ENCODE assay signal across 17 mouse cellular contexts in genomic region chr5:75045371-75045770, GRCm38 (mm10). TPM values are rescaled to one million over a fixed set of nuclear protein-coding genes. Genes with fewer than 3 reads are reported as not detected.
DNase-seq lines count a peak whose midpoint lies in the region; ATAC-seq and TF ChIP-seq lines count a peak whose summit lies in the region.
"Had no signal": no experiment of that assay in that cellular context is flagged by ENCODE, and none has a peak within 500 bp of the region (broad histone marks: within the 10 kb centered on the region; RNA-seq: fewer than 3 reads in every experiment).

No protein-coding gene starts in this region.

- H3K27me3 ChIP-seq in liver, adult 2 months (ENCODE audit: control insufficient read depth, insufficient read depth, low read length) = no peaks in the 10 kb centered on the region
- H3K27me3 ChIP-seq: intestine, embryonic 15.5 days; limb, embryonic 13.5 days; Patski had no signal

- H3K4me3 ChIP-seq in liver, adult 2 months (ENCODE audit: insufficient read depth, low read depth, low read length) = no peak overlapping the region
- H3K4me3 ChIP-seq in embryonic fibroblast, embryonic 13.5 days (ENCODE audit: insufficient read depth, low read length) = no peak overlapping the region

- 26% methylated on average over 7 of the region's 7 CpGs for WGBS in liver, adult 2 months

- peaks cover 2% of the 10 kb centered on the region; the same call in 1 of the 2 replicates for H3K36me3 ChIP-seq in liver, adult 2 months (ENCODE audit: control insufficient read depth, insufficient read depth, low read length)
- H3K36me3 ChIP-seq: intestine, embryonic 15.5 days had no signal

- peaks cover 17% of the 10 kb centered on the region for H3K4me1 ChIP-seq in liver, adult 2 months (ENCODE audit: control insufficient read depth, insufficient read depth, low read length)
- peaks cover 7% of the 10 kb centered on the region for H3K4me1 ChIP-seq in embryonic fibroblast, embryonic 13.5 days (ENCODE audit: control insufficient read depth, insufficient read depth, low read length)

- ATAC-seq in cerebellum, adult (ENCODE audit: insufficient number of reproducible peaks, low FRiP score, low TSS enrichment) = no peak

- peak overlapping the region; percentile 92 for H3K27ac ChIP-seq in liver, adult 2 months (replicated peaks; ENCODE audit: insufficient read depth, low read depth, low read length)
- peak overlapping the region; percentile 16; the same call in 1 of the 2 replicates for H3K27ac ChIP-seq in embryonic fibroblast, embryonic 13.5 days (ENCODE audit: insufficient read depth, low read length)
- H3K27ac ChIP-seq: limb, embryonic 13.5 days had no signal

- no peak overlapping the region for H3K9ac ChIP-seq in liver, adult 2 months (ENCODE audit: low read depth, low read length)

- peak; percentile 38 for DNase-seq in cerebellum, adult 9-10 months
- peak; percentile 99 for DNase-seq in liver, adult 2 months (ENCODE audit: extremely low read depth, low read depth, low spot score)
- DNase-seq in liver = no peak
- peak; percentile 13 for DNase-seq in skeletal muscle tissue, adult 2 months (ENCODE audit: low read depth, low spot score)
- no peak for DNase-seq in thymus, postnatal 10 days (ENCODE audit: low spot score in 2 of 2)
- DNase-seq: cerebellum, adult 18-20 months; heart, postnatal 4 days; thymus, adult 2 months had no signal

- TF ChIP-seq POLR2A in liver, adult 2 months (IDR thresholded peaks at IDR 0.05; ENCODE audit: extremely low read depth, insufficient read depth, low read length) = no peak
- TF ChIP-seq POLR2A in embryonic fibroblast, embryonic 13.5 days (IDR thresholded peaks at IDR 0.05; ENCODE audit: low read depth, low read length) = no peak

- peaks cover 11% of the 10 kb centered on the region for H3K79me2 ChIP-seq in liver, adult 2 months (ENCODE audit: control insufficient read depth, insufficient read depth, low read length)

- TF ChIP-seq CTCF in liver, adult 2 months (IDR thresholded peaks at IDR 0.05; ENCODE audit: low read depth, low read length) = no peak
- TF ChIP-seq CTCF in embryonic fibroblast, embryonic 13.5 days (IDR thresholded peaks at IDR 0.05; ENCODE audit: borderline replicate concordance, insufficient read depth, low read length) = no peak

RNA-seq across cellular contexts. Expression of gene Chic2, which starts 0.8 kb away (rescaled TPM):
- 11.7 and 20.5 TPM in 2 replicates for total RNA-seq in liver, adult 2 months (2014; rRNA removed)
- 3.0 and 3.2 TPM in 2 replicates for polyA plus RNA-seq in liver, adult 2 months (2012; rRNA removed)
- polyA plus RNA-seq in embryonic fibroblast, embryonic 13.5 days (2011; ENCODE audit: insufficient read length, low read depth, missing spikeins) = 24.9 and 29.4 TPM in 2 replicates

RNA-seq across cellular contexts. Expression of gene Gsx2, which starts 30.0 kb away (rescaled TPM):
- not detected in 2 replicates for total RNA-seq in liver, adult 2 months (2014; rRNA removed)
- not detected in 2 replicates for polyA plus RNA-seq in liver, adult 2 months (2012; rRNA removed)
- polyA plus RNA-seq in embryonic fibroblast, embryonic 13.5 days (2011; ENCODE audit: insufficient read length, low read depth, missing spikeins) = not detected in 2 replicates
- total RNA-seq: adrenal gland, postnatal 36 days; heart, postnatal 4 days; midbrain, postnatal 0 days; neutrophil, adult 5-6 weeks had no signal
- polyA plus RNA-seq: intestine, embryonic 15.5 days; limb, embryonic 13.5 days; macrophage; Patski; thymus, adult 2 months had no signal

Comparison
In these comparisons a context has a peak if more than half of its experiments do, and no peak if none do; other contexts are left out.
1. DNase-seq: peak in cerebellum, adult 9-10 months (single experiment), liver, adult 2 months (single experiment) and skeletal muscle tissue, adult 2 months (single experiment); none in liver (single experiment) and thymus, postnatal 10 days (0 of 2).